Mouse (Mus musculus): ENCODE data around the gene Nt5c3. TPM values are rescaled to one million over a fixed set of nuclear protein-coding genes. Genes with fewer than 3 reads are reported as not detected.
"Not testable (repeated sequence)": the region's sequence is repeated elsewhere in the genome, so short reads cannot be mapped to it uniquely, and the experiment has no call there.

The Nt5c3 gene
- total RNA-seq, 2 experiments from 2014 or later, result 40.9 TPM

- no peak for DNase-seq (ENCODE audit: extremely low spot score in 1 of 2, low spot score in 1 of 2)
Observed at GRCm38 (mm10) chr6:56905486-56905885, 18.2 kb downstream of the Nt5c3 start.

- DNase-seq (ENCODE audit: extremely low spot score in 1 of 2, low spot score in 1 of 2), result no peak
Observed at GRCm38 (mm10) chr6:56904982-56905381, 18.8 kb downstream of the Nt5c3 start.

GRCm38 (mm10) chr6:56904330-56904729 lies 19.4 kb downstream of the Nt5c3 start:
- DNase-seq (ENCODE audit: extremely low spot score in 1 of 2, low spot score in 1 of 2), result no peak

- DNase-seq (ENCODE audit: extremely low spot score in 1 of 2, low spot score in 1 of 2), result no peak
Observed at GRCm38 (mm10) chr6:56903831-56904230, 19.9 kb downstream of the Nt5c3 start.

- DNase-seq (ENCODE audit: extremely low spot score in 1 of 2, low spot score in 1 of 2), result no peak
Observed at GRCm38 (mm10) chr6:56902606-56903520, 20.9 kb downstream of the Nt5c3 start.

- peak in 1 of 2 experiments; percentile 16 for DNase-seq (ENCODE audit: extremely low spot score in 1 of 2, low spot score in 1 of 2)
Observed at GRCm38 (mm10) chr6:56901824-56902386, 21.8 kb downstream of the Nt5c3 start.

- no peak for DNase-seq (ENCODE audit: extremely low spot score in 1 of 2, low spot score in 1 of 2)
Observed at GRCm38 (mm10) chr6:56901336-56901735, 22.4 kb downstream of the Nt5c3 start.

- DNase-seq (ENCODE audit: extremely low spot score in 1 of 2, low spot score in 1 of 2), result no peak
Observed at GRCm38 (mm10) chr6:56899601-56900000, 24.1 kb downstream of the Nt5c3 start.

GRCm38 (mm10) chr6:56890762-56891161 lies 33.0 kb downstream of the Nt5c3 start:
- no peak for DNase-seq (ENCODE audit: extremely low spot score in 1 of 2, low spot score in 1 of 2)

- no peak for DNase-seq (ENCODE audit: extremely low spot score in 1 of 2, low spot score in 1 of 2)
Observed at GRCm38 (mm10) chr6:56888561-56888960, 35.2 kb downstream of the Nt5c3 start.

- no peak for DNase-seq (ENCODE audit: extremely low spot score in 1 of 2, low spot score in 1 of 2)
Observed at GRCm38 (mm10) chr6:56879352-56879955, 44.3 kb downstream of the Nt5c3 start.

- no peak for DNase-seq (ENCODE audit: extremely low spot score in 1 of 2, low spot score in 1 of 2)
Observed at GRCm38 (mm10) chr6:56877985-56878384, 45.7 kb downstream of the Nt5c3 start.

GRCm38 (mm10) chr6:56876870-56877269 lies 46.9 kb downstream of the Nt5c3 start:
- DNase-seq (ENCODE audit: extremely low spot score in 1 of 2, low spot score in 1 of 2), result no peak

GRCm38 (mm10) chr6:56870027-56870426 lies 53.7 kb downstream of the Nt5c3 start:
- no peak for DNase-seq (ENCODE audit: extremely low spot score in 1 of 2, low spot score in 1 of 2)

GRCm38 (mm10) chr6:56868565-56868964 lies 55.2 kb downstream of the Nt5c3 start:
- DNase-seq (ENCODE audit: extremely low spot score in 1 of 2, low spot score in 1 of 2), result no peak

GRCm38 (mm10) chr6:56866899-56867298 lies 56.8 kb downstream of the Nt5c3 start:
- DNase-seq (ENCODE audit: extremely low spot score in 1 of 2, low spot score in 1 of 2), result not testable (repeated sequence)

GRCm38 (mm10) chr6:56860205-56860848 lies 63.4 kb downstream of the Nt5c3 start:
- DNase-seq (ENCODE audit: extremely low spot score in 1 of 2, low spot score in 1 of 2), result no peak

GRCm38 (mm10) chr6:56856748-56857147 lies 67.0 kb downstream of the Nt5c3 start:
- DNase-seq (ENCODE audit: extremely low spot score in 1 of 2, low spot score in 1 of 2), result no peak

GRCm38 (mm10) chr6:56854803-56855202 lies 68.9 kb downstream of the Nt5c3 start:
- DNase-seq (ENCODE audit: extremely low spot score in 1 of 2, low spot score in 1 of 2), result no peak

- DNase-seq (ENCODE audit: extremely low spot score in 1 of 2, low spot score in 1 of 2), result no peak
Observed at GRCm38 (mm10) chr6:56850315-56850714, 73.4 kb downstream of the Nt5c3 start.

GRCm38 (mm10) chr6:56848974-56849373 lies 74.8 kb downstream of the Nt5c3 start:
- DNase-seq (ENCODE audit: extremely low spot score in 1 of 2, low spot score in 1 of 2), result no peak

Measured in layer of hippocampus, postnatal 25 days (tissue).